Mouse (Mus musculus) heart, adult 2 months (tissue): ENCODE results near the gene Hs2st1. TPM values are rescaled to one million over a fixed set of nuclear protein-coding genes. Genes with fewer than 3 reads are reported as not detected.

Experiments
- DNase-seq, 2 experiments: peaks; one replicate each; pipeline ENCODE4 v3.0.0; 2021
- H3K27ac ChIP-seq: fragments of 200-600 bp; 2 replicates; pipeline ENCODE4 v1.8.1; 2022
- H3K27me3 ChIP-seq: fragments of 200-500 bp; 2 replicates; pipeline ENCODE4 v1.6.1; 2012; ENCODE audit warnings: mild to moderate bottlenecking, low read length, inconsistent platforms, mixed read lengths; ENCODE audit not compliant: control insufficient read depth, insufficient read depth
- H3K36me3 ChIP-seq: fragments of 200-500 bp; 2 replicates; pipeline ENCODE4 v1.6.1; 2012; ENCODE audit warnings: low read length, inconsistent platforms; ENCODE audit not compliant: control insufficient read depth, insufficient read depth
- H3K4me1 ChIP-seq: fragments of 200-500 bp; 2 replicates; pipeline ENCODE4 v1.6.1; 2011; ENCODE audit warnings: low read length; ENCODE audit not compliant: control insufficient read depth, insufficient read depth
- H3K4me3 ChIP-seq: fragments of 200-600 bp; 2 replicates; pipeline ENCODE4 v1.8.1; 2022
- H3K79me2 ChIP-seq: fragments of 200-500 bp; replicated peaks from 2 replicates; pipeline ENCODE4 v1.6.1; 2012; ENCODE audit warnings: mild to moderate bottlenecking, inconsistent platforms, low read length, moderate library complexity, mixed read lengths; ENCODE audit not compliant: control insufficient read depth, insufficient read depth
- H3K9ac ChIP-seq: fragments of 200-500 bp; 2 replicates; pipeline ENCODE4 v1.6.1; 2012; ENCODE audit warnings: low read depth, mild to moderate bottlenecking, control low read depth, inconsistent platforms, low read length, mixed read lengths
- CTCF ChIP-seq: fragments of 200-600 bp; IDR thresholded peaks from 2 replicates; pipeline ENCODE4 v1.8.1; 2022; ENCODE audit warnings: antibody characterized with exemption, mild to moderate bottlenecking, moderate library complexity
- EP300 ChIP-seq: fragments of 200-500 bp; IDR thresholded peaks from 2 replicates; pipeline ENCODE4 v1.6.1; 2011; ENCODE audit warnings: low read depth, low read length, control low read depth; ENCODE audit not compliant: insufficient read depth
- POLR2A ChIP-seq: fragments of 200-500 bp; IDR thresholded peaks from 2 replicates; pipeline ENCODE4 v1.6.1; 2011; ENCODE audit warnings: mild to moderate bottlenecking, low read depth, low read length, control low read depth; ENCODE audit not compliant: insufficient read depth
- WGBS: fragments of 180-500 bp; shearing (Covaris S2); methylation state at CpG from one replicate; pipeline ENCODE4 v1.1.7; 2018; 5-methylcytosine and 5-hydroxymethylcytosine counted together
- intact Hi-C: fragments of 180-260 bp; cut with DNase I; formaldehyde crosslinking; loops from one replicate; pipeline ENCODE4 v1.15.1; 2025
- polyA plus RNA-seq: library from polyadenylated mRNA; depleted of rRNA; stranded (reverse); fragments of >200 nt; gene quantifications from 2 replicates; pipeline ENCODE4 v1.2.3, GENCODE M21; 2012
- total RNA-seq, 2 experiments: library from RNA; stranded (reverse); gene quantifications; 2 replicates each; pipeline ENCODE4 v1.2.3; 2021

Hs2st1 gene
- total and polyA plus RNA-seq, 3 experiments = 2.3 to 8.4 (median 7.2) TPM

DNA sequence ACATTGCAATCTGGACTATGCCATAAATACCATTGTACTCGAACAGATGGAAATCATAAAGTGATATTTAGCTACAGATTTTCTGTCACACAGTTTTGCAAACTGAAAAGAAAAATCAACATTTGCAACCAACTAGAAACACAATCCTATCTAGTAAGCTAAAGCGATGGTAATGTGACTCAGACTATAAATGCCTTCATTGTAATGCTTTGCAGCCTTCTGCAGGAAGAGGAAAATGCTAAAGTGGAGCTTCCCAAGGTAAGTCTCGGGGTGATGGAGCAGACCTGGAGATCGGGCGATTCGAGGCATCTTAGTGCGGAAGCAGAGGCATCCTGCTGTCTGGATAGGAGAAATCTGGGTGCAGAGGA, 91.6 kb downstream of the Hs2st1 start:
- no peak for TF ChIP-seq POLR2A
- intact Hi-C loops = no loop called here
- no peaks in the 10 kb centered on the region; the same call in 1 of the 2 replicates for H3K79me2 ChIP-seq
- no peak overlapping the region for H3K9ac ChIP-seq
- no peak overlapping the region for H3K4me3 ChIP-seq
- no peak for DNase-seq
- H3K4me1 ChIP-seq = no peaks in the 10 kb centered on the region
- no peaks in the 10 kb centered on the region for H3K27me3 ChIP-seq
- H3K36me3 ChIP-seq = no peaks in the 10 kb centered on the region
- H3K27ac ChIP-seq = no peak overlapping the region
- 89% methylated on average over 7 of the region's 7 CpGs for WGBS

- 87% methylated on average over 12 of the region's 12 CpGs for WGBS
- no peaks in the 10 kb centered on the region for H3K27me3 ChIP-seq
- TF ChIP-seq EP300 (no peak), POLR2A (no peak)
- H3K4me3 ChIP-seq = no peak overlapping the region
- H3K36me3 ChIP-seq = no peaks in the 10 kb centered on the region
- intact Hi-C loops = no loop called here
- no peaks in the 10 kb centered on the region; the same call in 1 of the 2 replicates for H3K79me2 ChIP-seq
- no peaks in the 10 kb centered on the region for H3K4me1 ChIP-seq
- H3K27ac ChIP-seq = no peak overlapping the region
- no peak for DNase-seq
- H3K9ac ChIP-seq = no peak overlapping the region
These were observed 92.1 kb downstream of the Hs2st1 start for GRCm38 (mm10) chr3:144477707-144478426.

- Histone ChIP-seq H3K9ac (no peak overlapping the region), H3K4me3 (no peak overlapping the region), H3K79me2 (no peaks in the 10 kb centered on the region; the same call in 1 of the 2 replicates), H3K4me1 (no peaks in the 10 kb centered on the region), H3K27ac (no peak overlapping the region), H3K36me3 (no peaks in the 10 kb centered on the region), H3K27me3 (no peaks in the 10 kb centered on the region)
- TF ChIP-seq EP300 (no peak), CTCF (no peak), POLR2A (no peak)
- DNase-seq = no peak
- 88% methylated on average over 5 of the region's 5 CpGs for WGBS
- intact Hi-C loops = no loop called here
These were observed 94.1 kb downstream of the Hs2st1 start for GRCm38 (mm10) chr3:144475891-144476290.

GRCm38 (mm10) chr3:144474726-144475125, 95.3 kb downstream of the Hs2st1 start:
- no peak overlapping the region for H3K9ac ChIP-seq
- H3K79me2 ChIP-seq = no peaks in the 10 kb centered on the region; the same call in 1 of the 2 replicates
- no peaks in the 10 kb centered on the region for H3K36me3 ChIP-seq
- no peaks in the 10 kb centered on the region for H3K4me1 ChIP-seq
- no peak for DNase-seq
- intact Hi-C loops = no loop called here
- no peaks in the 10 kb centered on the region for H3K27me3 ChIP-seq
- no peak overlapping the region for H3K27ac ChIP-seq
- TF ChIP-seq POLR2A = no peak
- no peak for TF ChIP-seq CTCF
- TF ChIP-seq EP300 = no peak
- H3K4me3 ChIP-seq = no peak overlapping the region
- WGBS = 81% methylated on average over 5 of the region's 5 CpGs

GRCm38 (mm10) chr3:144471954-144472353, 98.0 kb downstream of the Hs2st1 start:
- 85% methylated on average over 3 of the region's 3 CpGs for WGBS
- TF ChIP-seq EP300 = no peak
- no peak for TF ChIP-seq POLR2A
- TF ChIP-seq CTCF = no peak
- Histone ChIP-seq H3K4me1 (no peaks in the 10 kb centered on the region), H3K36me3 (no peaks in the 10 kb centered on the region), H3K4me3 (no peak overlapping the region), H3K79me2 (no peaks in the 10 kb centered on the region; the same call in 1 of the 2 replicates), H3K27ac (no peak overlapping the region), H3K9ac (no peak overlapping the region), H3K27me3 (no peaks in the 10 kb centered on the region)
- intact Hi-C loops = no loop called here
- no peak for DNase-seq

DNA sequence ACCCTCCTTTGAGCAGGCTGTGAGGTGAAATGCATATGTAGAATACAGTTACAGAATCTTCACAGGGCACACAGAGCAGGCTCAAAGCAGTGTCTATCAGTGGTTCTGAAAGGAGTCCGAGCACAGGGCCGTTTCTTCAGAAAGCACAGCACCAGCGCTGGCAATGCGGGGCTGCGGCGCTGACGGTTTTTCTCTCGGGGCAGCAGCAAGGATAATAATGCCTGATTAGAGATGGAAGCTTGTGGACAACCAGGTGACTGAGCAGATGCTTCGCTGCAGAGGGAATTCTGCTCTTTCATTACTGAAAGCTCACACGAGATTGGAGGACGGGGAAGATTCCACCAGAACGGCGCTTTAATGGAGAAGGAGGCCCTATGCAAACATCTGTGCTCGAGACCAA, 99.1 kb downstream of the Hs2st1 start:
- Histone ChIP-seq H3K9ac (no peak overlapping the region), H3K36me3 (no peaks in the 10 kb centered on the region), H3K4me1 (no peaks in the 10 kb centered on the region), H3K27ac (no peak overlapping the region), H3K4me3 (no peak overlapping the region), H3K79me2 (no peaks in the 10 kb centered on the region; the same call in 1 of the 2 replicates), H3K27me3 (no peaks in the 10 kb centered on the region)
- TF ChIP-seq CTCF (no peak), EP300 (no peak), POLR2A (no peak)
- no peak for DNase-seq
- intact Hi-C loops = no loop called here
- 86% methylated on average over 14 of the region's 14 CpGs for WGBS
